Mouse (Mus musculus): ENCODE data around the gene Dnajc24.

- no peak for TF ChIP-seq POLR2A (IDR thresholded peaks at IDR 0.05; ENCODE audit: insufficient read depth, low read depth, low read length)
- TF ChIP-seq CTCF (IDR thresholded peaks at IDR 0.05) = no peak
Measured at GRCm38 (mm10) chr2:106042495-106042894, 39.1 kb upstream of the Dnajc24 start.
